Mouse (Mus musculus) CH12.LX (cell line): ENCODE data around the gene Slc39a5. TPM values are rescaled to one million over a fixed set of nuclear protein-coding genes. Genes with fewer than 3 reads are reported as not detected.

Experiments
- DNase-seq: peaks from one replicate; pipeline ENCODE4 v3.0.0-alpha.2; 2013; ENCODE audit errors: extremely low read depth
- H3K27ac ChIP-seq: 2 replicates; pipeline ENCODE4 v1.5.1; 2012; ENCODE audit warnings: low read depth, mild to moderate bottlenecking, control low read depth, moderate library complexity; ENCODE audit not compliant: insufficient read depth
- H3K27me3 ChIP-seq: replicated peaks from 2 replicates; pipeline ENCODE3; 2012; ENCODE audit warnings: inconsistent platforms
- H3K36me3 ChIP-seq, 2 experiments: replicated peaks in 1 of 2; 2 replicates each; pipeline versions ENCODE3 to v1.6.1; 2012; ENCODE audit warnings: inconsistent platforms in 1 of 2, low read length in 1 of 2, mild to moderate bottlenecking in 1 of 2, mixed read lengths in 1 of 2, moderate library complexity in 1 of 2; ENCODE audit not compliant: control insufficient read depth in 1 of 2, insufficient read depth in 1 of 2
- H3K4me1 ChIP-seq, 2 experiments: 2 replicates each; pipeline ENCODE4 v1.6.1; 2012; ENCODE audit warnings: inconsistent platforms in 1 of 2, moderate library complexity in 1 of 2; ENCODE audit not compliant: insufficient read depth in 2 of 2, control insufficient read depth in 1 of 2
- H3K4me2 ChIP-seq: 2 replicates; pipeline ENCODE4 v1.6.1; 2012; ENCODE audit warnings: low read depth, mild to moderate bottlenecking, control low read depth; ENCODE audit not compliant: poor library complexity, insufficient read depth, severe bottlenecking
- H3K4me3 ChIP-seq, 3 experiments: fragments of 150-350 bp in 1 of 3; sonication (generic) in 1 of 3; replicated peaks in 1 of 3; 2 replicates each; pipeline versions ENCODE3 to v1.5.1; 2011 to 2012; ENCODE audit warnings: low read depth in 2 of 3, low read length in 2 of 3, mild to moderate bottlenecking in 2 of 3, moderate library complexity in 2 of 3, control low read depth in 1 of 3, improper control_type of control experiment in 1 of 3, inconsistent platforms in 1 of 3, mixed read lengths in 1 of 3; ENCODE audit not compliant: poor library complexity in 1 of 3
- H3K79me2 ChIP-seq: replicated peaks from 2 replicates; pipeline ENCODE4 v1.6.1; 2012; ENCODE audit warnings: mild to moderate bottlenecking, moderate library complexity; ENCODE audit not compliant: control insufficient read depth, poor library complexity, insufficient read depth, severe bottlenecking; ENCODE audit errors: extremely low read depth
- H3K9ac ChIP-seq: 2 replicates; pipeline ENCODE4 v1.6.1; 2012; ENCODE audit warnings: low read depth, mild to moderate bottlenecking, control low read depth, moderate library complexity; ENCODE audit not compliant: insufficient read depth
- H3K9me3 ChIP-seq: replicated peaks from 2 replicates; pipeline ENCODE3; 2012; ENCODE audit warnings: low read length, inconsistent platforms, mixed read lengths
- CHD1 ChIP-seq: IDR thresholded peaks from 2 replicates; pipeline ENCODE4 v1.6.1; 2012; ENCODE audit warnings: low read depth, low read length, improper control_type of control experiment, inconsistent platforms
- CHD2 ChIP-seq: IDR thresholded peaks from 2 replicates; pipeline ENCODE4 v1.6.1; 2011; ENCODE audit warnings: low read length, improper control_type of control experiment
- CTCF ChIP-seq, 2 experiments: IDR thresholded peaks in 1 of 2; conservative IDR thresholded peaks in 1 of 2; 2 replicates each; pipeline ENCODE4 v1.5.1; 2011 to 2012; ENCODE audit warnings: low read depth in 2 of 2, low read length in 2 of 2, improper control_type of control experiment in 1 of 2, inconsistent platforms in 1 of 2, mild to moderate bottlenecking in 1 of 2, moderate library complexity in 1 of 2
- EP300 ChIP-seq: IDR thresholded peaks from 2 replicates; pipeline ENCODE4 v1.6.1; 2011; ENCODE audit warnings: low read length, improper control_type of control experiment
- GABPA ChIP-seq: IDR thresholded peaks from 2 replicates; pipeline ENCODE4 v1.6.1; 2012; ENCODE audit warnings: low read depth, low read length, improper control_type of control experiment, inconsistent platforms; ENCODE audit not compliant: insufficient replicate concordance
- IRF4 ChIP-seq: IDR thresholded peaks from 2 replicates; pipeline ENCODE4 v1.6.1; 2014; ENCODE audit warnings: low read depth, mild to moderate bottlenecking, inconsistent platforms, low read length, improper control_type of control experiment
- JUND ChIP-seq: conservative IDR thresholded peaks from 2 replicates; pipeline ENCODE4 v1.6.1; 2011; ENCODE audit warnings: low read depth, low read length, improper control_type of control experiment
- MAFK ChIP-seq: IDR thresholded peaks from 2 replicates; pipeline ENCODE4 v1.6.1; 2011; ENCODE audit warnings: low read length, improper control_type of control experiment; ENCODE audit not compliant: insufficient replicate concordance
- MAZ ChIP-seq: IDR thresholded peaks from 2 replicates; pipeline ENCODE4 v1.6.1; 2012; ENCODE audit warnings: low read depth, mild to moderate bottlenecking, inconsistent platforms, low read length, improper control_type of control experiment, moderate library complexity
- MXI1 ChIP-seq: IDR thresholded peaks from 2 replicates; pipeline ENCODE4 v1.6.1; 2011; ENCODE audit warnings: mild to moderate bottlenecking, low read depth, low read length, improper control_type of control experiment
- MYC ChIP-seq: IDR thresholded peaks from 2 replicates; pipeline ENCODE4 v1.6.1; 2011; ENCODE audit warnings: low read depth, mild to moderate bottlenecking, improper control_type of control experiment, low read length
- NELFE ChIP-seq: IDR thresholded peaks from 2 replicates; pipeline ENCODE4 v1.6.1; 2011; ENCODE audit warnings: low read depth, low read length, improper control_type of control experiment
- PAX5 ChIP-seq: IDR thresholded peaks from 2 replicates; pipeline ENCODE4 v1.6.1; 2012; ENCODE audit warnings: low read length, inconsistent platforms, mixed read lengths
- POLR2A ChIP-seq: IDR thresholded peaks from 2 replicates; pipeline ENCODE4 v1.6.1; 2011; ENCODE audit warnings: low read depth, mild to moderate bottlenecking, improper control_type of control experiment, low read length
- RAD21 ChIP-seq: IDR thresholded peaks from 2 replicates; pipeline ENCODE4 v1.6.1; 2011; ENCODE audit warnings: low read depth, mild to moderate bottlenecking, low read length, improper control_type of control experiment, moderate library complexity
- RCOR1 ChIP-seq: conservative IDR thresholded peaks from 2 replicates; pipeline ENCODE4 v1.6.1; 2012; ENCODE audit warnings: low read depth, mild to moderate bottlenecking, inconsistent platforms, low read length, improper control_type of control experiment
- SMC3 ChIP-seq: IDR thresholded peaks from 2 replicates; pipeline ENCODE4 v1.6.1; 2011; ENCODE audit warnings: low read depth, low read length, improper control_type of control experiment
- USF1 ChIP-seq: IDR thresholded peaks from 2 replicates; pipeline ENCODE4 v1.6.1; 2014; ENCODE audit warnings: low read depth, mild to moderate bottlenecking, inconsistent platforms, low read length, improper control_type of control experiment
- ZKSCAN1 ChIP-seq: IDR thresholded peaks from 2 replicates; pipeline ENCODE4 v1.6.1; 2012; ENCODE audit warnings: low read depth, inconsistent platforms, low read length, improper control_type of control experiment, borderline replicate concordance
- ZNF384 ChIP-seq: IDR thresholded peaks from 2 replicates; pipeline ENCODE4 v1.6.1; 2012; ENCODE audit warnings: low read depth, low read length, improper control_type of control experiment, inconsistent platforms
- dilution Hi-C: fragments of 300-500 bp; cut with MboI; formaldehyde crosslinking; loops from 2 replicates; pipeline ENCODE4 v1.14.3; 2020; ENCODE audit warnings: low sequenced_read_pairs; ENCODE audit not compliant: extremely low pct_unique_long_range_greater_than_20kb, extremely low pct_ligation_motif_present
- in situ Hi-C: fragments of 300-500 bp; cut with MboI; formaldehyde crosslinking; loops from 3 replicates; pipeline ENCODE4 v1.14.3; 2019; ENCODE audit warnings: low sequenced_read_pairs, low pct_ligation_motif_present, low pct_unique_long_range_greater_than_20kb, mixed read lengths
- polyA plus RNA-seq: library from polyadenylated mRNA; unstranded; fragments of >175 nt; gene quantifications from 2 replicates; pipeline ENCODE4 v1.2.1, GENCODE M21; 2012; ENCODE audit warnings: low read depth; ENCODE audit not compliant: insufficient read length
- total RNA-seq, 2 experiments: library from RNA; depleted of rRNA; stranded (reverse); fragments of 300-350 nt in 1 of 2; fragments of >200 nt in 1 of 2; gene quantifications; 2 replicates each; pipeline ENCODE4 v1.2.3; 2012 to 2014

The Slc39a5 gene
- total and polyA plus RNA-seq, 3 experiments, result 0.11 TPM; not detected in 2

- dilution Hi-C loops (no loop called here), in situ Hi-C loops (no loop called here)
- Histone ChIP-seq H3K36me3 (peaks cover 56 to 85% of the 10 kb centered on the region in 2 experiments), H3K9ac (no peak overlapping the region), H3K4me1 (peaks cover 5 to 38% of the 10 kb centered on the region in 2 experiments), H3K27ac (no peak overlapping the region), H3K4me2 (no peak overlapping the region), H3K9me3 (no peaks in the 10 kb centered on the region), H3K79me2 (no peaks in the 10 kb centered on the region), H3K27me3 (no peaks in the 10 kb centered on the region), H3K4me3 (no peak overlapping the region)
- TF ChIP-seq JUND (no peak), MAFK (no peak), CTCF (conservative IDR thresholded peaks at IDR 0.05 in 1 of 2, IDR thresholded peaks at IDR 0.05 in 1 of 2; ENCODE audit: low read depth in 2 of 2, low read length in 2 of 2) (no peak), MAZ (no peak), CHD2 (no peak), ZKSCAN1 (no peak)
- no peak for DNase-seq
Observed at GRCm38 (mm10) chr10:128435186-128435823, 34.3 kb upstream of the Slc39a5 start.

- Histone ChIP-seq H3K4me3 (no peak overlapping the region), H3K9me3 (no peaks in the 10 kb centered on the region), H3K4me1 (peaks cover 5 to 37% of the 10 kb centered on the region in 2 experiments), H3K27ac (no peak overlapping the region), H3K27me3 (no peaks in the 10 kb centered on the region), H3K4me2 (no peak overlapping the region), H3K79me2 (no peaks in the 10 kb centered on the region), H3K36me3 (peaks cover 56 to 85% of the 10 kb centered on the region in 2 experiments), H3K9ac (no peak overlapping the region)
- in situ Hi-C loops (no loop called here), dilution Hi-C loops (no loop called here)
- no peak for TF ChIP-seq PAX5
- no peak for TF ChIP-seq MYC
- TF ChIP-seq CHD2, result no peak
- no peak for TF ChIP-seq MXI1
- TF ChIP-seq SMC3, result no peak
- DNase-seq, result no peak
Observed at GRCm38 (mm10) chr10:128434681-128435080, 33.7 kb upstream of the Slc39a5 start.

GRCm38 (mm10) chr10:128433417-128433816, 32.4 kb upstream of the Slc39a5 start:
- Histone ChIP-seq H3K9ac (no peak overlapping the region), H3K79me2 (no peaks in the 10 kb centered on the region), H3K27ac (no peak overlapping the region), H3K27me3 (no peaks in the 10 kb centered on the region), H3K4me2 (no peak overlapping the region), H3K36me3 (peaks cover 60 to 86% of the 10 kb centered on the region in 2 experiments), H3K4me1 (peaks cover 5 to 25% of the 10 kb centered on the region in 2 experiments), H3K4me3 (no peak overlapping the region)
- no peak for DNase-seq
- dilution Hi-C loops, result no loop called here
- in situ Hi-C loops, result no loop called here
- TF ChIP-seq NELFE, result no peak
- TF ChIP-seq EP300, result no peak
- TF ChIP-seq POLR2A, result no peak
- no peak for TF ChIP-seq CHD1
- no peak for TF ChIP-seq RAD21
- no peak for TF ChIP-seq GABPA
- no peak for TF ChIP-seq ZNF384
- TF ChIP-seq RCOR1, result no peak
- no peak for TF ChIP-seq PAX5
- no peak for TF ChIP-seq IRF4
- no peak for TF ChIP-seq USF1
- TF ChIP-seq, all 38 proteins: peak for 0
- no peaks in the 10 kb centered on the region for H3K9me3 ChIP-seq
